Mouse (Mus musculus): ENCODE data around the gene Usp15. TPM values are rescaled to one million over a fixed set of nuclear protein-coding genes. Genes with fewer than 3 reads are reported as not detected.

Usp15 gene
- polyA plus RNA-seq, 1 experiment: 94.7 TPM

DNA sequence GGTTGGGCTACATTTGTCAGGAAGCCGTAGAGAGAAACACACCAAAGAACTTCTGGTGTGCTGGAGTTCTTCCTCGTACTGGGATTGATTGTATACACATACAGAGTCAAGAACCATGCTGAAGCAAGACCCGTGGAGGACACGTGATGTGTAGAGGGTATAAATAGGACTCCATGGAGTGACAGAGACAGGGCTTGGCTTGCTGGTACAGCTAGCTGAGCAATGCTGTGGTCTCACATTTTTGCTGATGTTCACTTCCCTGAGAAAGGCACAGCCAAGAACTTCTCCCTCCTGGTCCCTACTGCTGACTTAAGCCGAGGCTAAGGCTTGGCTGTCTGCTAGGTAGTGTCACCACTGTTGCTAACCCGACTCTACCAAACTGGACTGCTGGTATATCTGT lies 136.0 kb downstream of the Usp15 start:
- H3K4me1 ChIP-seq (ENCODE audit: control insufficient read depth, insufficient read depth, low read length): peaks cover 22% of the 10 kb centered on the region

DNA sequence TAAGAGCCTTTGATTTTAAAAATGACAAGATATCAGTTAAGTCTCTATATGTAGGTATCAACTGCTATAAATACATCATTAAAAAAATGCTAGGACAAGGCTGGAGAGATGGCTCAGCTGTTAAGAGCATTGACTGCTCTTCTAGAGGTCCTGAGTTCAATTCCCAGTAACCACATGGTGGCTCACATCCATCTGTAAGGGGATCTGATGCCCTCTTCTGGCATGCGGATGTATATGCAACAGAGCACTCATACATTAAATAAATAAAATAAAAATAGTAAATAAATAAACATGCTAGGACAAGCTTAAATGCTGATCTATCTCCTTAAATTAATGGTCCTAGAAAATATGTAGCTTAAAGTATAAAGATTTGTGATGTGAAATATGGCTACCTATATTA lies 139.7 kb downstream of the Usp15 start:
- Histone ChIP-seq H3K27ac (ENCODE audit: insufficient read depth, low read depth, low read length) (no peak overlapping the region), H3K4me1 (ENCODE audit: control insufficient read depth, insufficient read depth, low read length) (peaks cover 15% of the 10 kb centered on the region), H3K4me3 (ENCODE audit: insufficient read depth, low read length) (no peak overlapping the region)
- no peak for TF ChIP-seq CTCF (IDR thresholded peaks at IDR 0.05; ENCODE audit: low read depth, low read length)
- no peak for TF ChIP-seq POLR2A (IDR thresholded peaks at IDR 0.05; ENCODE audit: borderline replicate concordance, low read depth, low read length)

More for the DNA sequence above, 136.0 kb downstream of the Usp15 start:
- Histone ChIP-seq H3K27ac (ENCODE audit: insufficient read depth, low read depth, low read length) (peak overlapping the region; percentile 94), H3K4me3 (ENCODE audit: insufficient read depth, low read length) (peak overlapping the region; percentile 16)
- no peak for TF ChIP-seq CTCF (IDR thresholded peaks at IDR 0.05; ENCODE audit: low read depth, low read length)
- no peak for TF ChIP-seq POLR2A (IDR thresholded peaks at IDR 0.05; ENCODE audit: borderline replicate concordance, low read depth, low read length)

DNA sequence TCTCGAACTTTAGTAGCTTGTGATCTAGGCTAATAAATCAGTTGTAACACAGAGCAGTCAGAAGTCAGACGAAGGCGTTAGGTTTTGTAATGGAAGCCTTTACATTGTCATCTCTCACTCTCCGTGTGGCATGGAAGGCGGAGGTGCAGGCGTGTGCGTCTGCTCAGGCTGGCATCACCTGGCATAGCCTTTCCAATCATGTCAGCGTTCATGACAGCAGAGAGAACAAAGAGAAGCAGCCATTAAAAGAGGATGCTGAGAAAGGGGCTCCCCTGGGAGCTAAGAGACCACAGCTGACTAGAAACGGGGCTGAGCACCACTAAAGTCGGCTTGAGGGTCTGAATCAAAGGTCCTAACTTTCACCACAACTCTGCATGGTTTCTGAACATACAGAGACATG lies 140.3 kb downstream of the Usp15 start:
- H3K4me1 ChIP-seq (ENCODE audit: control insufficient read depth, insufficient read depth, low read length): peaks cover 8% of the 10 kb centered on the region
- no peak overlapping the region for H3K27ac ChIP-seq (ENCODE audit: insufficient read depth, low read depth, low read length)
- H3K4me3 ChIP-seq (ENCODE audit: insufficient read depth, low read length): no peak overlapping the region
- TF ChIP-seq POLR2A (IDR thresholded peaks at IDR 0.05; ENCODE audit: borderline replicate concordance, low read depth, low read length): no peak
- no peak for TF ChIP-seq CTCF (IDR thresholded peaks at IDR 0.05; ENCODE audit: low read depth, low read length)

DNA sequence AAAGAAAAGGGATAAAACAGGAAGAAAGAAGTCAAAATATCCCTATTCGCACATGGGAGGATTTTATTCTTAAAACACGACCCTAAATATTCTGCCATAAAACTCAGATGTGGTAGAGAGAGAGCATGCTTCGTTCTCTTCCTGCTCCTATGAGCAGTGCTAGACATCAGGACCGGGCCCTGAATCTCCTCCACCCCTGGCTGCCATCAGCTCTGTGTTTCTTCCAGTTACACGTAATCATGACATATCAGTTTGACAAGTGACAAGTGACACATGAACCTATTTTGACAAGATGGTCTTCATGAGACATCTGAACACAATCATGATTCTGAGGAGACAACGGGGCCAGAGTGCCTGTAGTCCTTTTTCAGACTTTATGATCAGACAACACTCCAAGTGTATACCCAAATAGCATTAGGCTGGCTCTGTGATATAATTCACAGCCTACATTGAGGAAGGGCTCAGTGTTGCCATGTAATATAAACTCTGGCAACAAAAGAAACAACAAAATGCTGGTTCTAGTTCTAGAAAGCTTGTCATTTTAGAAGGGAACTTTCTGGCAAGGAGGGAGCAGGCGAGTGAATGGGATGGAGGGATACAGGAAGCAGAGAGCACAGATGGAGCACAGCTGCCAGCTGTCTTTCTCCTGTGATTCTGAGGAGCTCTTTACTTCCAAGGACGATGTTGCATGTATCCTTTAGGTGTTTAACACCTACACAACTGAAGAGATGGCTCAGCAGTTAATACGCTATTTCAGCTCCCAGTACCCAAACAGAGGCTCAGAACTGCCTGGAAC lies 141.4 kb downstream of the Usp15 start:
- Histone ChIP-seq H3K27ac (ENCODE audit: insufficient read depth, low read depth, low read length) (no peak overlapping the region), H3K4me1 (ENCODE audit: control insufficient read depth, insufficient read depth, low read length) (peaks cover 3% of the 10 kb centered on the region), H3K4me3 (ENCODE audit: insufficient read depth, low read length) (no peak overlapping the region)
- TF ChIP-seq CTCF (IDR thresholded peaks at IDR 0.05; ENCODE audit: low read depth, low read length): no peak
- no peak for TF ChIP-seq POLR2A (IDR thresholded peaks at IDR 0.05; ENCODE audit: borderline replicate concordance, low read depth, low read length)

Other genes starting within 250 kb of the Usp15 start
- gene Mon2, start 120.5 kb downstream of the Usp15 start, polyA plus RNA-seq (2012; ENCODE audit: insufficient read depth, insufficient read length, missing spikeins): 85.9 and 95.3 TPM in 2 replicates
- not detected in 2 replicates for gene Fam19a2, start 67.0 kb upstream of the Usp15 start, polyA plus RNA-seq (2012; ENCODE audit: insufficient read depth, insufficient read length, missing spikeins)

All from bone marrow macrophage, adult 2 months (primary cell).